Mouse (Mus musculus) liver, embryonic 11.5 days (tissue): ENCODE measurements around the gene Mtg2. TPM values are rescaled to one million over a fixed set of nuclear protein-coding genes. Genes with fewer than 3 reads are reported as not detected.

Experiments
- ATAC-seq: fragments of 200-750 bp; cut with Nextera tagmentation; replicated peaks from 2 replicates; pipeline ENCODE4 v1.8.0; 2017; ENCODE audit warnings: moderate number of reproducible peaks, mild to moderate bottlenecking, moderate TSS enrichment, moderate library complexity; ENCODE audit not compliant: low FRiP score
- DNase-seq: peaks from one replicate; pipeline ENCODE4 v3.0.0-alpha.2; 2017; ENCODE audit warnings: low spot score
- H3K27ac ChIP-seq: fragments of 300-500 bp; sonication (generic); 2 replicates; pipeline ENCODE4 v1.5.1; 2014; ENCODE audit warnings: mild to moderate bottlenecking, low read depth, low read length, control low read depth
- H3K27me3 ChIP-seq: fragments of 300-500 bp; sonication (generic); replicated peaks from 2 replicates; pipeline ENCODE4 v1.6.1; 2014; ENCODE audit warnings: low read length, mixed read lengths; ENCODE audit not compliant: control insufficient read depth, insufficient read depth
- H3K36me3 ChIP-seq: fragments of 300-500 bp; sonication (generic); 2 replicates; pipeline ENCODE4 v1.6.1; 2014; ENCODE audit warnings: mild to moderate bottlenecking, low read length, moderate library complexity, mixed read lengths; ENCODE audit not compliant: control insufficient read depth, insufficient read depth
- H3K4me1 ChIP-seq: fragments of 300-500 bp; sonication (generic); replicated peaks from 2 replicates; pipeline ENCODE4 v1.6.1; 2014; ENCODE audit warnings: low read length, mixed read lengths; ENCODE audit not compliant: control insufficient read depth, insufficient read depth
- H3K4me2 ChIP-seq: fragments of 300-500 bp; sonication (generic); 2 replicates; pipeline ENCODE4 v1.6.1; 2014; ENCODE audit warnings: mild to moderate bottlenecking, control low read depth, moderate library complexity
- H3K4me3 ChIP-seq: fragments of 300-500 bp; sonication (generic); 2 replicates; pipeline ENCODE4 v1.5.1; 2014; ENCODE audit warnings: low read depth, low read length, control low read depth
- H3K9ac ChIP-seq: fragments of 300-500 bp; sonication (generic); 2 replicates; pipeline ENCODE4 v1.6.1; 2014; ENCODE audit warnings: low read depth, low read length, control low read depth
- H3K9me3 ChIP-seq: fragments of 300-500 bp; sonication (generic); 2 replicates; pipeline ENCODE4 v1.6.1; 2016; ENCODE audit warnings: low read length, inconsistent platforms, mixed read lengths; ENCODE audit not compliant: control insufficient read depth
- WGBS: fragments of 180-500 bp; shearing (Covaris S2); extraction: QIAGEN DNeasy Blood & Tissue Kit; methylation state at CpG from one replicate; pipeline ENCODE4 v1.1.7; 2014; 5-methylcytosine and 5-hydroxymethylcytosine counted together
- polyA plus RNA-seq: library from polyadenylated mRNA; unstranded; fragments of >200 nt; fragmentation: Nextera tagmentation; extraction: Ambion mirVana; gene quantifications from 2 replicates; pipeline ENCODE4 v1.2.1, GENCODE M21; 2014

Gene Mtg2
- polyA plus RNA-seq, 1 experiment from 2014 or later = 23.1 TPM

DNA sequence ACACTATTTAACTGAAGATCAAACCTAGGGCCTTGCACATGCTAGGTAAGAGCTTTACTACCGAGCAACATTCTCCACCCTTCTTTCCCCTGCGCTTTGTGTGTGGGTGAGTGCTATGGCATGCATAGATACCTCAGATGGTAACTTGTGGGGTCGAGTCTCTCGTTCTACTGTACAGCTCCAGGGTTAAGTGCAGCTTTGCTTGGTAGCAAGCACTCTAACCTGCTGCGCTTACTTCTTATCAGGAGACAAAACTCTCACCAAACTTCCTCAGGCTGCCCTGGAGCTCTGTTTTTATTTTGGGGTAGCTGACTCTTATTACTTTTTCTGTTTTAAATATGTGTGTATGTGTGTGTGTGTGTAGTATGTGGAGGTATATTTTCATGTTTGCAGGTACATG, 65.0 kb downstream of the Mtg2 start:
- Histone ChIP-seq H3K9ac (no peak overlapping the region), H3K9me3 (no peaks in the 10 kb centered on the region), H3K27ac (no peak overlapping the region), H3K4me1 (peaks cover 11% of the 10 kb centered on the region; the same call in 1 of the 2 replicates), H3K4me3 (no peak overlapping the region), H3K36me3 (no peaks in the 10 kb centered on the region), H3K27me3 (no peaks in the 10 kb centered on the region), H3K4me2 (no peak overlapping the region)
- 52% methylated on average over 5 of the region's 5 CpGs for WGBS
- ATAC-seq = no peak
- DNase-seq = no peak

Other genes with a start within 250 kb of the Mtg2 start
- gene Taf4, start 93.9 kb upstream of the Mtg2 start, polyA plus RNA-seq = 4.2 and 4.9 TPM in 2 replicates
- gene Lsm14b, start 45.6 kb upstream of the Mtg2 start, polyA plus RNA-seq = 2.7 and 3.0 TPM in 2 replicates
- gene Psma7, start 28.2 kb upstream of the Mtg2 start, polyA plus RNA-seq = 710 and 721 TPM in 2 replicates
- gene Ss18l1, start 28.1 kb upstream of the Mtg2 start, polyA plus RNA-seq = 2.6 and 2.7 TPM in 2 replicates
- gene Hrh3, start 33.9 kb downstream of the Mtg2 start, polyA plus RNA-seq = not detected in 2 replicates
- gene Osbpl2, start 48.7 kb downstream of the Mtg2 start, polyA plus RNA-seq = 19.2 and 20.4 TPM in 2 replicates
- gene Adrm1, start 100.9 kb downstream of the Mtg2 start, polyA plus RNA-seq = 211 and 217 TPM in 2 replicates
- gene Lama5, start 155.3 kb downstream of the Mtg2 start, polyA plus RNA-seq = 10.7 and 15.5 TPM in 2 replicates
- gene Rps21, start 186.8 kb downstream of the Mtg2 start, polyA plus RNA-seq = 736 and 852 TPM in 2 replicates
- 9.4 and 9.6 TPM in 2 replicates for gene Cables2, start 202.9 kb downstream of the Mtg2 start, polyA plus RNA-seq
- 0.10 and 0.16 TPM in 2 replicates for gene Rbbp8nl, start 219.3 kb downstream of the Mtg2 start, polyA plus RNA-seq